Mouse (Mus musculus) heart, postnatal 25 days (tissue): ENCODE measurements around the gene Gsc2. TPM values are rescaled to one million over a fixed set of nuclear protein-coding genes. Genes with fewer than 3 reads are reported as not detected.

ENCODE experiments used
- DNase-seq: peaks from one replicate; pipeline ENCODE4 v3.0.0; 2022; ENCODE audit warnings: low spot score
- intact Hi-C: fragments of 180-260 bp; cut with DNase I; formaldehyde crosslinking; loops from one replicate; pipeline ENCODE4 v1.15.1; 2025
- total RNA-seq, 2 experiments: library from RNA; stranded (reverse); gene quantifications; 2 replicates each; pipeline ENCODE4 v1.2.3; 2021

Gsc2 gene
- total RNA-seq, 2 experiments from 2014 or later = not detected

GRCm38 (mm10) chr16:17928087-17928580, 13.3 kb upstream of the Gsc2 start, which contains the start of gene Slc25a1:
Slc25a1 (minus strand) TSS chr16:17928219.
- intact Hi-C loops = loop anchor here (5.0 to 10.0 kb wide), 3 partner anchors 59 to 307 kb away; partner anchors contain the start of gene Zdhhc8
- DNase-seq = peak; percentile 63

- no peak for DNase-seq
- intact Hi-C loops = loop anchor here (5.0 to 10.0 kb wide), 3 partner anchors 60 to 307 kb away; partner anchors contain the start of gene Zdhhc8
Observed at GRCm38 (mm10) chr16:17927351-17928082, 12.7 kb upstream of the Gsc2 start.

- intact Hi-C loops = loop anchor here (10.0 kb wide), 1 partner anchor 313 kb away; the partner anchor contains the start of gene Zdhhc8
- DNase-seq = no peak
Observed at GRCm38 (mm10) chr16:17922163-17922538, 7.3 kb upstream of the Gsc2 start.

GRCm38 (mm10) chr16:17921325-17922162, 6.7 kb upstream of the Gsc2 start:
- intact Hi-C loops = loop anchor here (1.0 to 10.0 kb wide), 2 partner anchors 10 to 313 kb away; partner anchors contain the start of genes Ess2 and Zdhhc8
- DNase-seq = peak; percentile 89

- intact Hi-C loops = loop anchor here (10.0 kb wide), 1 partner anchor 314 kb away; the partner anchor contains the start of gene Zdhhc8
- no peak for DNase-seq
Observed at GRCm38 (mm10) chr16:17920586-17920985, 5.7 kb upstream of the Gsc2 start.

GRCm38 (mm10) chr16:17911052-17911595, 3.7 kb downstream of the Gsc2 start, which contains the start of gene Ess2:
Ess2 (minus strand) TSS chr16:17911348.
- intact Hi-C loops = loop anchor here (1.0 to 5.0 kb wide), 3 partner anchors 10 to 136 kb away; no protein-coding TSS in a partner anchor
- DNase-seq = peak; percentile 87

GRCm38 (mm10) chr16:17898462-17898861, 16.4 kb downstream of the Gsc2 start, which contains the start of the genes Dgcr2 and Tssk2:
Dgcr2 (minus strand) TSS chr16:17898562.
Tssk2 (plus strand) TSS chr16:17898637.
- intact Hi-C loops = loop anchor here (10.0 kb wide), 1 partner anchor 726 kb away; the partner anchor contains the start of genes Gm49601, Gp1bb and Sept5
- no peak for DNase-seq

GRCm38 (mm10) chr16:17896091-17896490, 18.8 kb downstream of the Gsc2 start:
- DNase-seq = no peak
- intact Hi-C loops = loop anchor here (10.0 kb wide), 1 partner anchor 729 kb away; the partner anchor contains the start of genes Gm49601, Gp1bb and Sept5

- DNase-seq = no peak
- intact Hi-C loops = loop anchor here (10.0 kb wide), 1 partner anchor 731 kb away; the partner anchor contains the start of genes Gm49601, Gp1bb and Sept5
Observed at GRCm38 (mm10) chr16:17893923-17894322, 20.9 kb downstream of the Gsc2 start, which contains the start of gene Tssk1. Tssk1 (plus strand) TSS chr16:17894223.

GRCm38 (mm10) chr16:17892606-17893005, 22.3 kb downstream of the Gsc2 start:
- no peak for DNase-seq
- intact Hi-C loops = loop anchor here (10.0 kb wide), 1 partner anchor 732 kb away; the partner anchor contains the start of genes Gm49601, Gp1bb and Sept5

- intact Hi-C loops = loop anchor here (10.0 kb wide), 1 partner anchor 733 kb away; the partner anchor contains the start of genes Gm49601, Gp1bb and Sept5
- peak; percentile 97 for DNase-seq
Observed at GRCm38 (mm10) chr16:17891567-17891959, 23.3 kb downstream of the Gsc2 start, which contains the start of gene Gm20518. Gm20518 (minus strand) TSS chr16:17891671.

GRCm38 (mm10) chr16:17890917-17891566, 23.8 kb downstream of the Gsc2 start:
- intact Hi-C loops = loop anchor here (10.0 kb wide), 1 partner anchor 734 kb away; the partner anchor contains the start of genes Gm49601, Gp1bb and Sept5
- peak; percentile 47 for DNase-seq

GRCm38 (mm10) chr16:17890342-17890727, 24.5 kb downstream of the Gsc2 start:
- intact Hi-C loops = loop anchor here (10.0 kb wide), 1 partner anchor 734 kb away; the partner anchor contains the start of genes Gm49601, Gp1bb and Sept5
- no peak for DNase-seq

- DNase-seq = no peak
- intact Hi-C loops = loop anchor here (10.0 kb wide), 1 partner anchor 735 kb away; the partner anchor contains the start of genes Gm49601, Gp1bb and Sept5
Observed at GRCm38 (mm10) chr16:17889689-17890341, 25.0 kb downstream of the Gsc2 start.

GRCm38 (mm10) chr16:17884116-17884515, 30.7 kb downstream of the Gsc2 start:
- intact Hi-C loops = no loop called here
- no peak for DNase-seq

GRCm38 (mm10) chr16:17882196-17882595, 32.7 kb downstream of the Gsc2 start:
- no peak for DNase-seq
- intact Hi-C loops = no loop called here

GRCm38 (mm10) chr16:17879571-17879970, 35.3 kb downstream of the Gsc2 start:
- intact Hi-C loops = no loop called here
- DNase-seq = no peak

- no peak for DNase-seq
- intact Hi-C loops = no loop called here
Observed at GRCm38 (mm10) chr16:17876096-17876495, 38.8 kb downstream of the Gsc2 start.
